Mouse (Mus musculus) inflammation-experienced regulatory T-cells, adult 6 months (primary cell): ENCODE data around the gene Gm14743. TPM values are rescaled to one million over a fixed set of nuclear protein-coding genes. Genes with fewer than 3 reads are reported as not detected.
"Not testable (repeated sequence)": the region's sequence is repeated elsewhere in the genome, so short reads cannot be mapped to it uniquely, and the experiment has no call there.

Experiments used
- ATAC-seq: one replicate; pipeline ENCODE4 v1.8.0; 2017
- polyA plus RNA-seq, 3 experiments: library from polyadenylated mRNA; unstranded; fragments of 100-300 nt; shearing (Covaris generic); gene quantifications; one replicate each; pipeline ENCODE4 v1.2.1; 2017

Gene Gm14743
- polyA plus RNA-seq: not detected

GRCm38 (mm10) chrX:78245821-78246220 is at the start of gene Gm14743:
Gm14743 (minus strand) TSS chrX:78245921.
- ATAC-seq: not testable (repeated sequence)

GRCm38 (mm10) chrX:78202829-78203228 is 42.9 kb downstream of the Gm14743 start:
- no peak for ATAC-seq

- ATAC-seq: not testable (repeated sequence)
Observed at GRCm38 (mm10) chrX:78202220-78202619, 43.5 kb downstream of the Gm14743 start.

Other genes with a start within 250 kb of the Gm14743 start
- not detected for gene Obp1a, start 154.5 kb downstream of the Gm14743 start, polyA plus RNA-seq
- gene Gm5938, start 120.5 kb downstream of the Gm14743 start, polyA plus RNA-seq: not detected
- gene Obp1b, start 59.1 kb downstream of the Gm14743 start, polyA plus RNA-seq: not detected
- not detected for gene 4930480E11Rik, start 123.7 kb upstream of the Gm14743 start, polyA plus RNA-seq